Mouse (Mus musculus) C2C12 (cell line): ENCODE measurements at regions not wholly inside any gene's neighbourhood (a gene's known extent, or its start where the extent isn't known, plus 50 kb on each side); places are given as distances from the start of the nearest gene placed in this dataset.

Experiments used
- CTCF ChIP-seq: IDR thresholded peaks from one replicate; pipeline ENCODE4 v1.5.1; 2011; ENCODE audit not compliant: control insufficient read depth, insufficient read depth, insufficient read length
- FOSL1 ChIP-seq: IDR thresholded peaks from one replicate; pipeline ENCODE4 v1.8.0; 2011; ENCODE audit warnings: mild to moderate bottlenecking, low read length; ENCODE audit not compliant: poor library complexity, insufficient read depth, severe bottlenecking
- MAX ChIP-seq: IDR thresholded peaks from one replicate; pipeline ENCODE4 v1.6.1; 2011; ENCODE audit warnings: mild to moderate bottlenecking, control low read depth
- MYOG ChIP-seq: IDR thresholded peaks from one replicate; pipeline ENCODE4 v1.6.1; 2011; ENCODE audit not compliant: control insufficient read depth, insufficient read length; ENCODE audit errors: extremely low read depth
- USF1 ChIP-seq: IDR thresholded peaks from one replicate; pipeline ENCODE4 v1.6.1; 2011; ENCODE audit warnings: low read depth, mild to moderate bottlenecking, control low read depth, moderate library complexity

- TF ChIP-seq CTCF = no peak
- TF ChIP-seq USF1 = no peak
- no peak for TF ChIP-seq MAX
- no peak for TF ChIP-seq FOSL1
- no peak for TF ChIP-seq MYOG
Observed at GRCm38 (mm10) chr14:99451110-99451795, 152.8 kb downstream of the Klf5 start.
